Mouse (Mus musculus) hindbrain, embryonic 12.5 days (tissue): ENCODE measurements around the gene Dazap1. TPM values are rescaled to one million over a fixed set of nuclear protein-coding genes. Genes with fewer than 3 reads are reported as not detected.

ENCODE experiments used
- microRNA-seq: library from miRNA; unstranded; fragments of <30 nt; microRNA quantifications from one replicate; pipeline ENCODE4, GENCODE M21; 2017
- polyA plus RNA-seq: library from polyadenylated mRNA; unstranded; fragments of >200 nt; fragmentation: Nextera tagmentation; extraction: Ambion mirVana; gene quantifications from 2 replicates; pipeline ENCODE4 v1.2.1, GENCODE M21; 2016

The Dazap1 gene
- polyA plus RNA-seq, 1 experiment from 2014 or later: 67.1 TPM

Small RNA genes lying within 50 kb of the gene (microRNA-seq; reads per million reads assigned to microRNA genes)
- 0.81 reads per million for gene Mir6911

Other genes with a start within 250 kb of the Dazap1 start
- 8.7 and 8.9 TPM in 2 replicates for gene Arhgap45, start 244.8 kb upstream of the Dazap1 start, polyA plus RNA-seq
- 163 and 171 TPM in 2 replicates for gene Polr2e, start 221.7 kb upstream of the Dazap1 start, polyA plus RNA-seq
- 449 and 484 TPM in 2 replicates for gene Gpx4, start 214.3 kb upstream of the Dazap1 start, polyA plus RNA-seq
- 15.1 TPM in 2 replicates for gene Sbno2, start 155.9 kb upstream of the Dazap1 start, polyA plus RNA-seq
- gene Stk11, start 145.7 kb upstream of the Dazap1 start, polyA plus RNA-seq: 13.1 and 16.1 TPM in 2 replicates
- 351 and 385 TPM in 2 replicates for gene Atp5d, start 122.9 kb upstream of the Dazap1 start, polyA plus RNA-seq
- 18.4 and 22.3 TPM in 2 replicates for gene Cbarp, start 120.7 kb upstream of the Dazap1 start, polyA plus RNA-seq
- 42.1 and 54.5 TPM in 2 replicates for gene Midn, start 113.2 kb upstream of the Dazap1 start, polyA plus RNA-seq
- gene Cirbp, start 95.5 kb upstream of the Dazap1 start, polyA plus RNA-seq: 235 and 271 TPM in 2 replicates
- 12.0 and 13.3 TPM in 2 replicates for gene 1600002K03Rik, start 88.5 kb upstream of the Dazap1 start, polyA plus RNA-seq
- gene Efna2, start 82.0 kb upstream of the Dazap1 start, polyA plus RNA-seq: 49.3 and 50.5 TPM in 2 replicates
- gene Mum1, start 35.1 kb upstream of the Dazap1 start, polyA plus RNA-seq: 50.0 and 58.8 TPM in 2 replicates
- 177 and 220 TPM in 2 replicates for gene Ndufs7, start 12.4 kb upstream of the Dazap1 start, polyA plus RNA-seq
- 26.6 and 29.6 TPM in 2 replicates for gene Gamt, start 474 bp upstream of the Dazap1 start, polyA plus RNA-seq
- gene Rps15, start 31.0 kb downstream of the Dazap1 start, polyA plus RNA-seq: 530 and 668 TPM in 2 replicates
- gene Apc2, start 34.5 kb downstream of the Dazap1 start, polyA plus RNA-seq: 170 and 191 TPM in 2 replicates
- gene 2310011J03Rik, start 59.1 kb downstream of the Dazap1 start, polyA plus RNA-seq: 38.4 and 39.7 TPM in 2 replicates
- gene Pcsk4, start 68.0 kb downstream of the Dazap1 start, polyA plus RNA-seq: 2.2 and 2.8 TPM in 2 replicates
- 3.2 and 4.1 TPM in 2 replicates for gene Reep6, start 68.5 kb downstream of the Dazap1 start, polyA plus RNA-seq
- 0.38 and 0.77 TPM in 2 replicates for gene Adamtsl5, start 86.9 kb downstream of the Dazap1 start, polyA plus RNA-seq
- 0.35 and 0.50 TPM in 2 replicates for gene Plk5, start 95.0 kb downstream of the Dazap1 start, polyA plus RNA-seq
- gene Mex3d, start 126.2 kb downstream of the Dazap1 start, polyA plus RNA-seq: 21.4 and 24.8 TPM in 2 replicates
- gene Mbd3, start 138.1 kb downstream of the Dazap1 start, polyA plus RNA-seq: 275 and 296 TPM in 2 replicates
- gene Uqcr11, start 145.3 kb downstream of the Dazap1 start, polyA plus RNA-seq: 312 and 406 TPM in 2 replicates
- gene Tcf3, start 172.2 kb downstream of the Dazap1 start, polyA plus RNA-seq: 176 and 178 TPM in 2 replicates
- gene Onecut3, start 233.3 kb downstream of the Dazap1 start, polyA plus RNA-seq: 1.7 and 2.3 TPM in 2 replicates